Mouse (Mus musculus) macrophage (primary cell): ENCODE measurements around the gene C2cd2. TPM values are rescaled to one million over a fixed set of nuclear protein-coding genes. Genes with fewer than 3 reads are reported as not detected.

ENCODE experiments used
- H3K27ac ChIP-seq: fragments of 350-480 bp; formaldehyde crosslinking; 2 replicates; pipeline ENCODE4 v1.9.0; 2021
- H3K36me3 ChIP-seq: fragments of 350-480 bp; formaldehyde crosslinking; 2 replicates; pipeline ENCODE4 v1.9.0; 2021; ENCODE audit errors: inconsistent target
- H3K4me3 ChIP-seq: fragments of 350-480 bp; formaldehyde crosslinking; 2 replicates; pipeline ENCODE4 v1.9.0; 2021; ENCODE audit errors: inconsistent target
- H3K79me2 ChIP-seq: fragments of 350-480 bp; formaldehyde crosslinking; 2 replicates; pipeline ENCODE4 v1.9.0; 2021; ENCODE audit errors: inconsistent target
- WGBS: methylation state at CpG from one replicate; pipeline ENCODE4 v1.1.7; 2026; ENCODE audit warnings: inconsistent platforms; ENCODE audit not compliant: missing documents; 5-methylcytosine and 5-hydroxymethylcytosine counted together
- polyA plus RNA-seq: library from polyadenylated mRNA; stranded (reverse); fragments of 250-400 nt; gene quantifications from 3 replicates; pipeline ENCODE4 v1.2.4, GENCODE M21; 2018; ENCODE audit warnings: inconsistent platforms

C2cd2 gene
- polyA plus RNA-seq, 1 experiment from 2014 or later = 22.8 TPM

DNA sequence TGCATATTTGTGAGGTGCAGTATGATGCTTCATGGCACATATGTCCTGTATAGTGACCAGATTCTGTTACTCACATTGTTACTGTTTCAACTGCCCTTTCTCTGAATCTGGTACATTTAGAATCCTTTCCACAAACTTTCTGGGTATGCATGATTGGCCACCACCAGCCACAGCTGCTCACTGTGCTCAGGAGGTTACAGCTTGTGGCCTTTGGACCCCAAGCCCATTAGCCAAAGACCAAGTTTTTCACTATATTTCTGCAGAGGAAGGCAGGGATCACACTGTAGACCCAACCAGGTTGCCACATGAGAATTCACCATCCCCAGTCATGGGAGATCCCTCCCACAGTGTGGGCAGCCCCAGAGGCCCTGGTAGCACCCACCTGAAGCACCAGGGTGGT, 79.5 kb downstream of the C2cd2 start:
- Histone ChIP-seq H3K4me3 (no peak overlapping the region), H3K36me3 (no peaks in the 10 kb centered on the region; the same call in 1 of the 2 replicates), H3K79me2 (no peaks in the 10 kb centered on the region), H3K27ac (no peak overlapping the region)

DNA sequence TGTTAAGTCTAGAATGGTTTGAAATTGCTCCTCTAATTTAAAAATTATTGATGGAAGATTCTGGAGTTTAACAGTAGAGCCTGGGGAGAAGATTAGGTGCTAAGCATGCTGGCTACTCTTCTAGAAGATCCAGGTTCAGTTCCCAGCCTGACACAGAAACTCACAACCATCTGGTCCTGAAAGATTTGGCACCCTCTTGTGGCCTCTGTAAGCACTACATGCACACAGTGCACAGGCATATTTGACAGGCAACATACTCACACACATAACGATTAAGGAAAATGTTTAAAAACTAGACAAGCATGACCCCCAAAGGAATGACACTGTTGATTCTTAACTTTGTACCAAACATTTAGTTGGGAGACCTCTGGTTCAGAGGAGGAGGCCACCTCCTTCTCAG, 83.3 kb downstream of the C2cd2 start:
- 92% methylated on average over 1 of the region's 1 CpGs for WGBS
- H3K4me3 ChIP-seq = no peak overlapping the region
- no peak overlapping the region for H3K27ac ChIP-seq
- H3K36me3 ChIP-seq = peaks cover 5% of the 10 kb centered on the region; the same call in 1 of the 2 replicates
- no peaks in the 10 kb centered on the region for H3K79me2 ChIP-seq

DNA sequence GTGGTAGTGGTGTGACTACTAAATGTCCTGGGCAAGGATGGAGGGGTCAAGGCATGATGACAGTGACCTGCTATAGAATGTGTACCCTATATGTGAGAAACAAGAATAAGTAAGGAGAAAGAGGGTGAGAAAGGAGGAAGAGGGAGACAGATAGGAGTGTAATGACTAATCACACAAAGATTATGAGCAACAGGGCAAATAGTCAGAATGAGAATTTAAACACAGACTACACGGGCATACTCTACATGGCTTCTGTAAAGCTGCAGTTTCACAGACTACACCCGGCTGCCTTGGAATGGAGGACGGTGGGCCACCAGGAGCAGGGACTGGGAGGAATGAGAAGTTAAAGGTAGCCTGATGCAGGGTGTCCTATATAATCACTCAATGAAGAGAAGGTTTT, 84.9 kb downstream of the C2cd2 start:
- 97% methylated on average over 3 of the region's 3 CpGs for WGBS
- no peak overlapping the region for H3K27ac ChIP-seq
- H3K36me3 ChIP-seq = peaks cover 5% of the 10 kb centered on the region; the same call in 1 of the 2 replicates
- no peak overlapping the region for H3K4me3 ChIP-seq
- no peaks in the 10 kb centered on the region for H3K79me2 ChIP-seq

DNA sequence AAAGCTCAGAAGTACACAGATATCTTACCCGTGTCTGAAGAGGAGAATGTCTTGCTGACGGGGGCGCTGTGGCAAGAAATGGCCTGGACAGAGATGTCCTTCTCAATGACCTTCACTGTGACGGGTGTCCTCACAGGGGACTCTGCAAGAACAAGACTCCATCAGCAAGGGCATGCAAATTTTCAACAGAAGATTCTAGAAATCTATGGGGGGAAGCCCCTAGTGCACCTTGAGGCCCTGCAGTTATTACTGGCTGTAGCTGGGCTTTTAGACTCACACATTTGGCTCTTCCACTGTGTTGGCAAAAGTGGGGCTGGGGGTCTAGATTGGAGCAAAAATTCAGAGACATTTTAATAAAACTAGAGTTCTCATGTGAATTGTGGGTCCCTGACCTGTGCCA, 87.3 kb downstream of the C2cd2 start:
- Histone ChIP-seq H3K4me3 (no peak overlapping the region), H3K36me3 (peaks cover 5% of the 10 kb centered on the region; the same call in 1 of the 2 replicates), H3K27ac (no peak overlapping the region), H3K79me2 (no peaks in the 10 kb centered on the region)
- 98% methylated on average over 4 of the region's 4 CpGs for WGBS

DNA sequence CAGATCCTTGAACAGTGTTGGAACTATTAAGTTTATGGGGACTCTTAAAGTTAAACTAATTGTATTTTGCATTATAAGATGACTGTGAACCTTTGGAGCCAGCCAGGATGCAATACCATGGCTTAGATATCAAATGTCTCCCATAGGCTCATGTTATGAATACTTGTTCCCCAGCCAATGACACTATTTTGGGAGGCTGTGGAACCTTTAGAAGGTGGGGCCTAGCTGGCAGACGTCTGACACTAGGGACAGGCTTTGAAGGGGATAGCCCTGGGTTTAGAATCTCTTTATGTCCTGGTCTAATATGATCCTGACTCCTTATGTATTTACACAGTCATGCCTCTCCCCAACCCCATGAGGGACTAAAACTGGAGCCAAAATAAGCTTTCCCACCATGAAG, 88.0 kb downstream of the C2cd2 start:
- Histone ChIP-seq H3K36me3 (peaks cover 5% of the 10 kb centered on the region; the same call in 1 of the 2 replicates), H3K4me3 (no peak overlapping the region), H3K79me2 (no peaks in the 10 kb centered on the region), H3K27ac (no peak overlapping the region)
- WGBS = 100% methylated on average over 1 of the region's 1 CpGs

DNA sequence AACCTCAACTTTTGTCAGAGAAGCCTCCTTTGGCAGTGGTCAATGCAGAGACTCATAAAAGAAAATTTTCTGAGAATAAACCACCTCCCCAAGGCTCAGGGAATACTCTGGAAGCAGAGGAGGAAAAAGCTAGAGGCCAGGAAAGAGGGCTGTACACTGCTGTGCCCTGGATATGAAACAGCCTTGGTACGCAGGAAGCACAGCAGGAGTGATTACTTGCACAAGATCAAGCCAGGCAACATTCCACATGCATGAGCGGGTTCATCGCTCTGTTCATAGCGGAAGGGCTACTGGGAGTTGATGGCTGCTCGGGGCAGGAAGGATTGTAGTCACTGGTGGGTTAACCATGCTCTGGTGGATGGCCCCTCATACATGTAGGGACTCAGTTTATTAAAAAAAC, 89.7 kb downstream of the C2cd2 start:
- Histone ChIP-seq H3K36me3 (peaks cover 18% of the 10 kb centered on the region; the same call in 1 of the 2 replicates), H3K4me3 (no peak overlapping the region), H3K27ac (no peak overlapping the region), H3K79me2 (no peaks in the 10 kb centered on the region)
- 96% methylated on average over 5 of the region's 5 CpGs for WGBS

DNA sequence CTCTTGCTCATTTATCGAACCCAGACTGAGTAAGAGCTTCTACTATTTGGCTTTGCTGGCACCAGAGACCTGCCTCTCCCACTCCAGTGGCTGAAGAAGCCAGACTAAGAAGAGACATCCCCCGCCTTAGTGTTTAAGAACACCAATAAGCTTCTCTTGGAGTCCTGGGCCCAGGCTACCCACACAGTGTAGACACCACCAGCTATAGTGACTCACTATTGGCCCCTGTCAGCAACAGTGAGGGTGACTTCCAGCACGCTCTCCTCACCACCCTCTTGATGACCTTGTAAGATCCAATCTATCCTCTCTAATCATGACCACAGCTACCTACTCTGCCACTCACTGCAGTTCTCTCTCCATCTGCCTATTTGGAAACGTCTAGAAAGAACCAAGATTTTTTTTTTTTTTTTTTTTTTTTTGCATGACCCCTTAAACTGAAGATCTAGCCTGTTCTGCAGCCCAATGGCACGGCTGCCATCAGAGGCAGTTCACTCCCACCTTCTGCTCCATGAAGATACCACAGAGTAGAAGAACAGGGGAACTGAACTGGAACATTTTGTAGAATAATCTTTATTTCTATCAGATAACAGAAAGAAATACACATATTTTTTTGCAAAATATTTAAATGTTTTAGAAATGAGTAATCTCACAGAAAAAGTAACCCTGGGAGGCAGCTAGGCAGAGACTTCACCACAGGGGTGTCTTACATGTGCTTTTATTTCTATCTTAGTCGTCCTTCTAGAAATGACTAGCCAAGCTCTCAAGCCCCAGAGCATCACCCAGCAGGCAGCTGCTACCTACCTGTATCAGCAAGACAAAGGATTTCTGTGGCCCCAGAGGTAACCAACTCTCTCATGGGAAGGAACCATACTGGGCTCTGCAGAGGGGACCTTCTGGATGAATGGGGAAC, 93.0 kb downstream of the C2cd2 start:
- Histone ChIP-seq H3K36me3 (peaks cover 19% of the 10 kb centered on the region; the same call in 1 of the 2 replicates), H3K27ac (no peak overlapping the region), H3K79me2 (no peaks in the 10 kb centered on the region), H3K4me3 (no peak overlapping the region)
- WGBS = 96% methylated on average over 5 of the region's 6 CpGs

DNA sequence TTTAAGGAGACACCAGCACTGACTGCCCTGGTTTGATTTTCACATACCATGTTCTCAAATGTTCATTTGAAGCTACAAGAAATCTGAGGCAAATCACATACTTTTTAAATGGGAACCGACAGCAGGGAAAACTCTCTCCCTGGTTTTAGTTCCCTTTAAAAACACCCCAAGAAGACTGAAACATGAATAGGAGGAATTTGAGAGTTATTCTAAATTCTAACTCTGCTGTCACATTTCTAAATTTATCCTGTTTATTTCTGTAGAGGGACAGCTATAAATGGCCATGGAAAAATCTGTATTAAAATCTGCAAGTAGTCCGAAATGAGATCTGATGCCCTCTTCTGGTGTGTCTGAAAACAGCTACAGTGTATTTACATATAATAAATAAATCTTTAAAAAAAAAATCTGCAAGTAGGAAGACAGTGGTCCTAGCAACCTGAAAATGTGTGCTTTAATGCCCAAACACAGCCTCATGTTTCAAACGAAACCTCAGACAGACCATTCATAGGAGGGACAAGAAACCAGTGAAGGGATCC, 98.4 kb downstream of the C2cd2 start:
- H3K36me3 ChIP-seq = peaks cover 20% of the 10 kb centered on the region; the same call in 1 of the 2 replicates
- whole genome bisulfite sequencing = 81% methylated on average over 3 of the region's 3 CpGs
- H3K79me2 ChIP-seq = no peaks in the 10 kb centered on the region
- H3K4me3 ChIP-seq = no peak overlapping the region
- H3K27ac ChIP-seq = no peak overlapping the region

DNA sequence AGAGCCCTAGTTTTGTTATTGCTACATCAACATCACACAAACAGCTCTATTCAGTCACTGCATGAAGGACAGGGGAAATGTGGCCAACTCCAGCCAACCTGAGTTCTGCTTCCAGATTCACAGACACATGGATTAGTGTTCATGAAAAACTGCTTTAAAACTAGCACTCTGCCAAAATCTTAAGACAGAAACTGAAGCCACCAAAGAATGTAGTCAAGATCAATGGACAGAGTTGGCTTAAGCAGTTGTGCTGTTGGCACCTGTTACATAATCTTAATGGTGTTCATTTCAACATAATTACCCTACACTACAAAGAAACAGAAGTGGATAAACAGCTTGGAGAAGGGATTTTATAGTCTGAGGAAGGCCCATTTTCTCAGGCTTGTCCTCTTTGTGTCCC, 106.3 kb downstream of the C2cd2 start:
- Histone ChIP-seq H3K36me3 (0 out of 2 replicates have a peak, but pooled peaks cover 4% of the 10 kb centered on the region), H3K4me3 (no peak overlapping the region), H3K27ac (no peak overlapping the region), H3K79me2 (no peaks in the 10 kb centered on the region)

DNA sequence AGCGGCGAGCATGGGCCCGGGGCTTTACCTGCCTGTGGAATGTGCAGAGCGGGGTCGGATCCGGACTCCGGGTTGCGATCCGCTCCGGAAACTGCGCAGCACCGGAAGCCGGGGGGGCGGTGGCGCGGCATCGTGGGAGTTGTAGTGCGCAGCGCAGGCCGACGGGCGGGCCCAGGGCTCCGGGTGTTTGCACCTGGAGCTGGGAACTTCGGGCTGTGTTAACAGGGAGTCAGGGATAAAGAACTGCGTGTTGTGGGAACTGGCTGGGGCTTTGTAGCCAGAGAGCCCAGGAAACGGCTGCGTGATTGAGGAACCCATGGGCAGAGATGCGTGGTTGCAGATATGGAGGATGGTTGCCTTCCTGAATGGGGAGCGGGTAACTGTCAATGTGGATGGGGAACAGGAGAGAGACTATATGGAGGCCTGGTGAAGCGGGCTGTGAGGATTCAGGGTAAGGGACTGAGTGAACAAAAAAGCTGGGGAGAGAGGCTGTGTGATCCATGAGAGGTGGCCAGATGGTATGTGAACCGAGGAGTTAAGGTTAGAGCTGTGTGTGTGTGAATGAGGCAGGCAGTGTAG, 110.6 kb downstream of the C2cd2 start, which contains the start of gene Prdm15:
Prdm15 (minus strand) TSS at position 110 of the 579 bp plus-strand sequence.
- Histone ChIP-seq H3K36me3 (no peaks in the 10 kb centered on the region), H3K27ac (peak within 1 kb of the TSS; percentile 40), H3K79me2 (peaks cover 23% of the 10 kb centered on the region; the same call in 1 of the 2 replicates), H3K4me3 (peak within 1 kb of the TSS; percentile 80)
- 1% methylated on average over 31 of the region's 31 CpGs for WGBS

DNA sequence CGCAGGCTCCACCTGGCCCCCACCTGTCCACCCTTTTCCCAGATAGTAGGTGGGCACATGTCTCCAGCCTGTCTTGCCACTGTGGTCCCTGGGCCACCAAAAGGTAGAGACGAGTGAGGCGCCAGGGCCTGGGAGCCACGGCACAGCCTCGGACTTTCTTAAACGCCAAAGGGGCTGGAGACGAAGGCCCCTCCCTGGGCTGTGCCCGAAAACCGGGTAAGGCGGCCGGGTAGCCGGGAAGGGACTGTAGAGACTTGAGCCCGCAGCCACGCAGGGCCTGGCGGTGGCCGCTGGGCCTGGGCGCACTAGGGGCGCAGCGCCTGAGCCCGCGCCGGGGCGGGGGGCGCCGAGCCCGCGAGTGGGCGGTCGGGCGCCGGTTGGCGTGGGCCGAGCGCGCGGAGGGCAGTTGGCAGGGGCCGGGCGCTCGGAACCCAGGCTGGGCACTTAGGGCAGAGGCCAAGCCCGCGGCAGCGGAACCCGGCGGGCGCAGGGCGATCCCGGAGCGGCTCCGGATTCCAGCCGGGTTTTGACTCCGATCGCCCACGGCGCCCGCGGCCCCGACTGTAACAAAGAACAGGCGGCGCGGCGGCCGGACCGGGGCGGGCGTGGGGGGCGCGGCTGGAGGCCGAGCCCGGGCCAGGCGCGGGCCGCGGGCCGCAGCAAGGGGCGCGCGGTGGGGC, 111.2 kb downstream of the C2cd2 start:
- peak overlapping the region; percentile 40 for H3K27ac ChIP-seq
- H3K4me3 ChIP-seq = peak overlapping the region; percentile 80
- no peaks in the 10 kb centered on the region for H3K36me3 ChIP-seq
- WGBS = 0% methylated on average over 54 of the region's 77 CpGs
- peaks cover 26% of the 10 kb centered on the region; the same call in 1 of the 2 replicates for H3K79me2 ChIP-seq

DNA sequence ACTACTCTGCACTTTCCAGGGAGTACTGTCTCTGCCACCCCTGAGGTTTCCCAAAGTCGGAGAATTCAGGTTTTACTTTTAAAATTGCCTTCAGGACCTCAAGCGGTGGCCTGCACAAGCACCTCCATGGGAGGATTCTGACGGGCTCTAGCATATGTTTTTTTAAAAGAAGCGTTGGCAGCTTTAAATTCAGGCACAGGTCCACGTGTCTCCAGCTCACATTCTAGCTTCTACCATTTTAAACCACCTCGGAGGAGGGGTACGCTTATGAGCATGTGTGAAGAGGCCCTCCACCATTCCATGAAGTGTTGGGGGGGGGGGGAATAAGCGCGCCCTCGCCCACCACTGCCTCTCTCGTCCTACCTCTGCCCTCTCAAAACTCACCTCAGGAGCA, 111.7 kb downstream of the C2cd2 start:
- 3% methylated on average over 11 of the region's 11 CpGs for WGBS
- Histone ChIP-seq H3K27ac (peak overlapping the region; percentile 40), H3K4me3 (peak overlapping the region; percentile 80), H3K79me2 (peaks cover 27% of the 10 kb centered on the region; the same call in 1 of the 2 replicates), H3K36me3 (no peaks in the 10 kb centered on the region)

DNA sequence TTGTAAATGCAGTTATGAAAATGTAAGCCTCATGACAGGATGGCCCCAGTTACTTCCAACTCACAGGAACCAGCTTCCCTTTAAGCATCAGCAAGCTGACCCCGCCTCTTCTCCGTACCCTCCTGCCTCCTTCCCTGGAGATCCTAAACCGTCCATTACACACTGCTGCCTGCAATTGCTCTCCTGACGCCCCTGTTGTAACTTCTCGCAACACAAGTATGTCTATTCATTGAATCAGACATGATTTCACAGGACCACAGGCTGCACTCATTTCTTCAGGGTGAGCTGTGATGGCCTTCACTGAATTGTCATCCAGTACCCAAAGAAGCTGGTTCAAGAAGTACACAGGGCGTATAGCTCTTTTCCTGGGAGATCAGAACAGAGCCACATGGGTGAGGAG, 113.6 kb downstream of the C2cd2 start:
- no peak overlapping the region for H3K27ac ChIP-seq
- 90% methylated on average over 6 of the region's 6 CpGs for WGBS
- no peak overlapping the region for H3K4me3 ChIP-seq
- no peaks in the 10 kb centered on the region for H3K36me3 ChIP-seq
- H3K79me2 ChIP-seq = peaks cover 30% of the 10 kb centered on the region; the same call in 1 of the 2 replicates
